Mouse (Mus musculus) thymus, adult 2 months (tissue): ENCODE results near the gene Ppp1r27.

ENCODE experiments used
- CTCF ChIP-seq: fragments of 200-500 bp; IDR thresholded peaks from 2 replicates; pipeline ENCODE4 v1.5.1; 2012; ENCODE audit warnings: mild to moderate bottlenecking, control low read depth, low read length, moderate library complexity, borderline replicate concordance; ENCODE audit not compliant: control insufficient read depth, poor library complexity, insufficient read depth; ENCODE audit errors: extremely low read depth
- POLR2A ChIP-seq: fragments of 200-500 bp; IDR thresholded peaks from 2 replicates; pipeline ENCODE4 v1.6.1; 2012; ENCODE audit warnings: mild to moderate bottlenecking, low read length, control low read depth, moderate library complexity; ENCODE audit not compliant: control insufficient read depth, poor library complexity, insufficient read depth; ENCODE audit errors: extremely low read depth

DNA sequence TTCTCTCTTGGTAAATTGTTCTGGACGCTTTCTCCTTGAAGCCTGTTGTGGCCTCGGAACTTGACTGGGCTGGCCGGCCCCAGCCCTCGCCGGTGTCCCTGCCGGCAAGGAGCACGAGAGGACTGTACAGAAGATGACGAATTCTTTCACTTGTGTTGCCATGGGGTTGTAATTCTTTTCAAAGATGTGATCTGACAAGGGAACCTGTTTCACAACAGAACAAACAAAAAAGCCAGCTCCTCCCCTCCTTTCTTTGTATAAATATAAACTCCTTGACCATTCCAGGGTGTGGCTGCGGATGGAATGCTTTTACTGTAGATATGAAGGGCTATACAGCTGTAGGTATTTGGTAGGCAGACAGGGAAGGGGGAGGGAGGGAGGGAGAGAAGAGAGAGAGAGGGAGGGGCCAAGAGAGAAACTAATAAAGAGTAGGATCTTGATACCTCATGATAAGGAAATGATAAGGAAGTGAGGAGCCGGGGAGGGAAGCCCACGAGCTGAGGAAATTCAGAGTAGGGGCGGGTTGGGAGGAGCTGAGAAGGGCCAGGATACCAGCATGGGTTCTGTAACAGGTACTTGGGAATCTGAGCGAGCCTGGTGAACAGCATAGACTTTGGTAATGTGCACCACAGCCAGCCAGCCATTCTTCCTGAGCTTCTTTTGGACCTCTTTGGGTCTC, 43.2 kb downstream of the Ppp1r27 start:
- no peak for TF ChIP-seq CTCF
- TF ChIP-seq POLR2A, result no peak
